Mouse (Mus musculus): ENCODE results near the gene Zfp282. TPM values are rescaled to one million over a fixed set of nuclear protein-coding genes. Genes with fewer than 3 reads are reported as not detected.
"Not testable (repeated sequence)": the region's sequence is repeated elsewhere in the genome, so short reads cannot be mapped to it uniquely, and the experiment has no call there.

The Zfp282 gene
- polyA plus RNA-seq, 1 experiment from 2014 or later, result 23.1 TPM

- Histone ChIP-seq H3K9ac (no peak overlapping the region), H3K4me2 (no peak overlapping the region), H3K4me1 (no peaks in the 10 kb centered on the region), H3K4me3 (no peak overlapping the region), H3K27ac (no peak overlapping the region), H3K27me3 (no peaks in the 10 kb centered on the region), H3K9me3 (no peaks in the 10 kb centered on the region), H3K36me3 (peaks cover 19% of the 10 kb centered on the region)
- ATAC-seq (ENCODE audit: insufficient number of reproducible peaks, insufficient read depth, low FRiP score, low TSS enrichment, low read depth), result no peak
Measured at GRCm38 (mm10) chr6:47845779-47846178, 31.2 kb upstream of the Zfp282 start.

GRCm38 (mm10) chr6:47857241-47857640, 19.8 kb upstream of the Zfp282 start:
- Histone ChIP-seq H3K4me3 (no peak overlapping the region), H3K27ac (no peak overlapping the region), H3K4me1 (no peaks in the 10 kb centered on the region), H3K27me3 (no peaks in the 10 kb centered on the region), H3K9me3 (0 out of 2 replicates have a peak, but pooled peaks cover 2% of the 10 kb centered on the region), H3K9ac (no peak overlapping the region), H3K4me2 (no peak overlapping the region), H3K36me3 (peaks cover 33% of the 10 kb centered on the region)
- no peak for ATAC-seq (ENCODE audit: insufficient number of reproducible peaks, insufficient read depth, low FRiP score, low TSS enrichment, low read depth)
- WGBS, result 91% methylated on average over 6 of the region's 6 CpGs

GRCm38 (mm10) chr6:47857729-47858128, 19.3 kb upstream of the Zfp282 start:
- H3K4me2 ChIP-seq; H3K9ac ChIP-seq; H3K27me3 ChIP-seq; H3K27ac ChIP-seq; H3K4me1 ChIP-seq; H3K4me3 ChIP-seq; ATAC-seq (ENCODE audit: insufficient number of reproducible peaks, insufficient read depth, low FRiP score, low TSS enrichment, low read depth); H3K9me3 ChIP-seq: not testable (repeated sequence)
- 90% methylated on average over 3 of the region's 3 CpGs for WGBS
- peaks cover 38% of the 10 kb centered on the region for H3K36me3 ChIP-seq

DNA sequence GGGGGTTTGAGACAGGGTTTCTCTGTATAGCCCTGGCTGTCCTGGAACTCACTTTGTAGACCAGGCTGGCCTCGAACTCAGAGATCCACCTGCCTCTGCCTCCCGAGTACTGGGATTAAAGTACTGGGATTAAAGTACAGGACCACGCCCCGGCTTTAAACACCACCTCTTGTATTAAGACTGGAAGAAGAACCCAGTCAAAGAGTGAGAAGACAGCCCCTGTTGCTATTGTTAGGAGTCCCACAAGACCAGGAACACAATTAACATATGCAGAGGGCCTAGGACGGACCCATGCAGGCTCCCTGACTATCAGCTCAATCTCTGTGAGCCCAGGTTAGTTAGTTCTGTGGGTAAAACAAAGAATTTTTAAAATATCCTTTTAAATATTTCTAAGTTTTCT, 4.7 kb upstream of the Zfp282 start:
- H3K9me3 ChIP-seq, result no peaks in the 10 kb centered on the region
- no peak overlapping the region for H3K9ac ChIP-seq
- no peak overlapping the region for H3K4me2 ChIP-seq
- 90% methylated on average over 5 of the region's 5 CpGs for WGBS
- H3K4me1 ChIP-seq, result no peaks in the 10 kb centered on the region
- H3K4me3 ChIP-seq, result no peak overlapping the region
- no peaks in the 10 kb centered on the region for H3K27me3 ChIP-seq
- ATAC-seq (ENCODE audit: insufficient number of reproducible peaks, insufficient read depth, low FRiP score, low TSS enrichment, low read depth), result no peak
- no peak overlapping the region for H3K27ac ChIP-seq
- peaks cover 24% of the 10 kb centered on the region for H3K36me3 ChIP-seq

GRCm38 (mm10) chr6:47877461-47878132, 593 bp downstream of the Zfp282 start:
- H3K4me3 ChIP-seq, result peak overlapping the region; percentile 94

GRCm38 (mm10) chr6:47878133-47878514, 1.1 kb downstream of the Zfp282 start:
- no peaks in the 10 kb centered on the region for H3K27me3 ChIP-seq
- H3K9me3 ChIP-seq, result no peaks in the 10 kb centered on the region
- no peak for ATAC-seq (ENCODE audit: insufficient number of reproducible peaks, insufficient read depth, low FRiP score, low TSS enrichment, low read depth)
- peak overlapping the region; percentile 88 for H3K4me2 ChIP-seq
- H3K9ac ChIP-seq, result peak overlapping the region; percentile 97
- peak overlapping the region; percentile 97 for H3K27ac ChIP-seq
- WGBS, result 1% methylated on average over 11 of the region's 11 CpGs
- H3K4me3 ChIP-seq, result peak overlapping the region; percentile 94
- peaks cover 33% of the 10 kb centered on the region for H3K36me3 ChIP-seq
- peaks cover 17% of the 10 kb centered on the region for H3K4me1 ChIP-seq

More at GRCm38 (mm10) chr6:47877461-47878132, 593 bp downstream of the Zfp282 start:
- H3K9ac ChIP-seq, result peak overlapping the region; percentile 97
- H3K36me3 ChIP-seq, result peaks cover 28% of the 10 kb centered on the region
- peaks cover 17% of the 10 kb centered on the region for H3K4me1 ChIP-seq
- H3K27ac ChIP-seq, result peak overlapping the region; percentile 97
- under 1% methylated on average over 69 of the region's 71 CpGs for WGBS
- peak; percentile 93 for ATAC-seq (ENCODE audit: insufficient number of reproducible peaks, insufficient read depth, low FRiP score, low TSS enrichment, low read depth)
- H3K27me3 ChIP-seq, result no peaks in the 10 kb centered on the region
- H3K9me3 ChIP-seq, result no peaks in the 10 kb centered on the region
- H3K4me2 ChIP-seq, result peak overlapping the region; percentile 88

DNA sequence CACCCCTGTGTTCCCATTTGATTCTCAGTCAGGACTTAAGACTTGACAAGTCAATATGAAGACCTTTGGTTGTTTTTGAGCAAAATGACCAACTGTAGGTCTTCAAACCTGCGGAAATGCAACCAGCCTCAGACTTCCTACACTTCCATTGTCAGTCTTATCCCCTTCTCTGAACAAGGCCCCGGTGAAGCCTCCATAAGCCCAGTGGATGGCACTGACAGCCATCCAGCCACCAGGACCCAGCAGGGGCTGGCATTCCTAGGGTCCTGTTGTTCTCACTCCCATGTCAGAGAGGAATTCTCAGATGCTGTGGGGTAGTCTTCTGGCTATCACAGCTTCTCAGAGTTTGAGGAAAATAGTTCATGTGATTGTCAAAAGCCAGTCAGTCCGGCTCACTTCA, 1.6 kb downstream of the Zfp282 start:
- ATAC-seq (ENCODE audit: insufficient number of reproducible peaks, insufficient read depth, low FRiP score, low TSS enrichment, low read depth), result no peak
- H3K9me3 ChIP-seq, result no peaks in the 10 kb centered on the region
- peak overlapping the region; percentile 97 for H3K9ac ChIP-seq
- peak overlapping the region; percentile 94 for H3K4me3 ChIP-seq
- 35% methylated on average over 3 of the region's 3 CpGs for WGBS
- H3K4me1 ChIP-seq, result peaks cover 17% of the 10 kb centered on the region
- H3K27ac ChIP-seq, result peak overlapping the region; percentile 97
- peak overlapping the region; percentile 88 for H3K4me2 ChIP-seq
- peaks cover 38% of the 10 kb centered on the region for H3K36me3 ChIP-seq
- H3K27me3 ChIP-seq, result no peaks in the 10 kb centered on the region

- Histone ChIP-seq H3K9ac (peak overlapping the region; percentile 97), H3K4me1 (peaks cover 17% of the 10 kb centered on the region), H3K9me3 (no peaks in the 10 kb centered on the region), H3K4me2 (peak overlapping the region; percentile 88), H3K27me3 (no peaks in the 10 kb centered on the region), H3K4me3 (peak overlapping the region; percentile 94), H3K27ac (peak overlapping the region; percentile 97), H3K36me3 (peaks cover 43% of the 10 kb centered on the region)
- WGBS, result 67% methylated on average over 4 of the region's 4 CpGs
- no peak for ATAC-seq (ENCODE audit: insufficient number of reproducible peaks, insufficient read depth, low FRiP score, low TSS enrichment, low read depth)
Measured at GRCm38 (mm10) chr6:47879049-47879716, 2.2 kb downstream of the Zfp282 start.

- 80% methylated on average over 10 of the region's 10 CpGs for WGBS
- peak overlapping the region; percentile 69 for H3K27ac ChIP-seq
- H3K9ac ChIP-seq, result peak overlapping the region; percentile 32; the same call in 1 of the 2 replicates
- H3K4me1 ChIP-seq, result peaks cover 17% of the 10 kb centered on the region
- H3K4me2 ChIP-seq, result peak overlapping the region; percentile 88
- ATAC-seq (ENCODE audit: insufficient number of reproducible peaks, insufficient read depth, low FRiP score, low TSS enrichment, low read depth), result no peak
- H3K4me3 ChIP-seq, result no peak overlapping the region
- H3K36me3 ChIP-seq, result peaks cover 53% of the 10 kb centered on the region
- no peaks in the 10 kb centered on the region for H3K9me3 ChIP-seq
- H3K27me3 ChIP-seq, result no peaks in the 10 kb centered on the region
Measured at GRCm38 (mm10) chr6:47880166-47880565, 3.2 kb downstream of the Zfp282 start.

DNA sequence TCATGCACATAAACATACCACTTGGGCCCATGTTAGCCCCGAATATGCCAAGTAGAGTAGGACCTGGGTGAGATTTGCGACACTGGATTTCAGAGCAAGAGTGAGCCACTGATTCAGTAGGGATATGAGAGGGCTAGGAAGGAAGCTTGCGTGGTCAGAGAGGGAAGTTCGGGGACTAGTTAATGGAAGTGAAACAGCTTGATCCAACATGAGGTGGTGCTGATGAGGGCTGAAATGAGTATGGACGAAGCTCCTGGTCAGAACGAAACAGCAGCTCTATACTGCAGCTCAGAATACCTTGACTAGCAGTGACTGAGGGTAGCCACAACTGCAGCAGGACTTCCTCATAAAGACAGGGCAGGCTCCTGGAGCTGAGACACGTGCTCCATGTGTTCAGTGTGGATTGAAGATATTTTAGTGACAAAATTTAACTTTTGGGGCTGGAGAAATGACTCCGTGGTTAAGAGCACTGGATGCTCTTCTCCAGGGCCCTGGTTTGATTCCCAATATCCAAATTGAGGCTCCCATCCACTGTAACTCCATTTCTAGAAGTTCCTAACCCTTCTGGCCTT, 11.9 kb downstream of the Zfp282 start:
- Histone ChIP-seq H3K27ac (peak overlapping the region; percentile 28), H3K4me2 (no peak overlapping the region), H3K36me3 (peaks cover 88% of the 10 kb centered on the region), H3K4me3 (no peak overlapping the region), H3K9me3 (no peaks in the 10 kb centered on the region), H3K27me3 (no peaks in the 10 kb centered on the region), H3K4me1 (peaks cover 5% of the 10 kb centered on the region), H3K9ac (no peak overlapping the region)
- no peak for ATAC-seq (ENCODE audit: insufficient number of reproducible peaks, insufficient read depth, low FRiP score, low TSS enrichment, low read depth)
- 89% methylated on average over 8 of the region's 8 CpGs for WGBS

- no peaks in the 10 kb centered on the region for H3K9me3 ChIP-seq
- WGBS, result 88% methylated on average over 6 of the region's 6 CpGs
- no peak for ATAC-seq (ENCODE audit: insufficient number of reproducible peaks, insufficient read depth, low FRiP score, low TSS enrichment, low read depth)
- H3K4me2 ChIP-seq, result no peak overlapping the region
- H3K9ac ChIP-seq, result no peak overlapping the region
- H3K4me3 ChIP-seq, result no peak overlapping the region
- H3K36me3 ChIP-seq, result peaks cover 72% of the 10 kb centered on the region
- no peak overlapping the region for H3K27ac ChIP-seq
- H3K4me1 ChIP-seq, result no peaks in the 10 kb centered on the region
- H3K27me3 ChIP-seq, result peaks cover 8% of the 10 kb centered on the region; the same call in 1 of the 2 replicates
Measured at GRCm38 (mm10) chr6:47899416-47899815, 22.4 kb downstream of the Zfp282 start.

DNA sequence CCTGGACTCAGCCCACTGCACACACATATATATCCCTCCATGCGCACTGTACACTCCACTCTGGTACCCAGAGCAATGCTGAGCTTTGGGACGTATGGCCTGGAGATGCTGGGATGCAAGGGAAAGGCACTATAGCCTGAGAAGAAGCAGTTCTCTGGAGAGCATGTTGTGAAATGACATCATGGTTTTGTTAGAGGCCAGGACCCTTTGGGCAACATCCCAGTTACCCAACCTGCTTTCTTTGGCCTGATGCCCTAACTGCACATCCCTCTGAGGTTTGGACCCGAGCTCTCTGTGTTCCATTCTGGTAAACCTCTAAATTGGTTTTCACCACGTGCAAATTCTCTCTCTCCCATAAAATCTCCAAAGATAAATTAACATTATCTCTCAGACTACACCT, 26.6 kb downstream of the Zfp282 start:
- Histone ChIP-seq H3K4me1 (no peaks in the 10 kb centered on the region), H3K36me3 (peaks cover 95% of the 10 kb centered on the region), H3K9ac (no peak overlapping the region), H3K27me3 (peaks cover 8% of the 10 kb centered on the region; the same call in 1 of the 2 replicates), H3K9me3 (no peaks in the 10 kb centered on the region), H3K27ac (no peak overlapping the region), H3K4me3 (no peak overlapping the region), H3K4me2 (no peak overlapping the region)
- ATAC-seq (ENCODE audit: insufficient number of reproducible peaks, insufficient read depth, low FRiP score, low TSS enrichment, low read depth), result no peak
- WGBS, result 75% methylated on average over 4 of the region's 4 CpGs

All from embryonic facial prominence, embryonic 13.5 days (tissue).